Mouse (Mus musculus) kidney, adult 2 months (tissue): ENCODE results near the gene Tmbim6.

ENCODE experiments used
- CTCF ChIP-seq: fragments of 200-500 bp; conservative IDR thresholded peaks from 2 replicates; pipeline ENCODE4 v1.5.1; 2011; ENCODE audit warnings: low read depth, mild to moderate bottlenecking, control low read depth, low read length, moderate library complexity, mixed read lengths; ENCODE audit not compliant: insufficient read depth, insufficient read length
- POLR2A ChIP-seq: fragments of 200-500 bp; IDR thresholded peaks from one replicate; pipeline ENCODE4 v1.6.1; 2011; ENCODE audit warnings: low read depth, low read length, control low read depth

DNA sequence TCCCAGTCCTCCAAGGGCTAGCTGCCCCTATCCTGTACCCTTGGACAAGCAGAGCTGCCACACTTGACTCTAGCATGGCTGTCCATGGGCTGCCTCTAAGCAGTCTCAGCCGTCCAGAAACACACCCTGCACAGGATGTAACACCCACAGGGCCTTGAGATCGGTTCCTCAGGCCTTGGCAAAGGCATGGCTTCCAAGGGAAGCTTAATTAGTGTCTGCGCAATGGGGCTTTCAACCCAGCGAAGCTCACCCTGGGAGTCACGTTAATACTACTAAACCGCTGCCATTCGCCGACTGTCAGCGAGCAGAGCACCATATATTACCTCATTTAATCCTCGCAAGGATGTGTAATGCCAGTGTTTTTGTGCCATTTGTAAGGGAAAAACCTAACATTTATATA lies 38.4 kb downstream of the Tmbim6 start:
- TF ChIP-seq CTCF (no peak), POLR2A (no peak)
